Mouse (Mus musculus) intestine, embryonic 14.5 days (tissue): ENCODE measurements around the gene Lrrc63. TPM values are rescaled to one million over a fixed set of nuclear protein-coding genes. Genes with fewer than 3 reads are reported as not detected.

ENCODE experiments used
- ATAC-seq: fragments of 200-750 bp; cut with Nextera tagmentation; replicated peaks from 2 replicates; pipeline ENCODE4 v1.8.0; 2017; ENCODE audit warnings: low read depth, moderate number of reproducible peaks, moderate TSS enrichment, moderate library complexity; ENCODE audit not compliant: low FRiP score, low TSS enrichment
- DNase-seq: peaks from one replicate; pipeline ENCODE4 v3.0.0-alpha.2; 2018; ENCODE audit warnings: low spot score
- H3K27ac ChIP-seq: fragments of 300-500 bp; sonication (generic); 2 replicates; pipeline ENCODE4 v1.5.1; 2014; ENCODE audit warnings: low read depth, mild to moderate bottlenecking, control low read depth
- H3K27me3 ChIP-seq: fragments of 300-500 bp; sonication (generic); replicated peaks from 2 replicates; pipeline ENCODE4 v1.6.1; 2014; ENCODE audit warnings: low read length, control low read depth; ENCODE audit not compliant: control insufficient read depth, insufficient read depth
- H3K36me3 ChIP-seq: fragments of 300-500 bp; sonication (generic); 2 replicates; pipeline ENCODE4 v1.6.1; 2014; ENCODE audit warnings: low read length, control low read depth; ENCODE audit not compliant: control insufficient read depth, insufficient read depth
- H3K4me1 ChIP-seq: fragments of 300-500 bp; sonication (generic); replicated peaks from 2 replicates; pipeline ENCODE4 v1.6.1; 2014; ENCODE audit warnings: low read length, control low read depth, mixed read lengths; ENCODE audit not compliant: control insufficient read depth, insufficient read depth
- H3K4me2 ChIP-seq: fragments of 300-500 bp; sonication (generic); 2 replicates; pipeline ENCODE4 v1.6.1; 2014; ENCODE audit warnings: low read length
- H3K4me3 ChIP-seq: fragments of 300-500 bp; sonication (generic); 2 replicates; pipeline ENCODE4 v1.5.1; 2014; ENCODE audit warnings: low read depth, low read length, control low read depth, mixed read lengths
- H3K9ac ChIP-seq: fragments of 300-500 bp; sonication (generic); 2 replicates; pipeline ENCODE4 v1.6.1; 2014; ENCODE audit warnings: mild to moderate bottlenecking, low read length
- H3K9me3 ChIP-seq: fragments of 300-500 bp; sonication (generic); 2 replicates; pipeline ENCODE4 v1.6.1; 2016; ENCODE audit warnings: low read length, control low read depth; ENCODE audit not compliant: control insufficient read depth
- WGBS: fragments of 180-500 bp; shearing (Covaris S2); extraction: QIAGEN DNeasy Blood & Tissue Kit; methylation state at CpG from one replicate; pipeline ENCODE4 v1.1.7; 2014; 5-methylcytosine and 5-hydroxymethylcytosine counted together
- polyA plus RNA-seq: library from polyadenylated mRNA; unstranded; fragments of >200 nt; fragmentation: Nextera tagmentation; extraction: Ambion mirVana; gene quantifications from 2 replicates; pipeline ENCODE4 v1.2.1, GENCODE M21; 2014

The Lrrc63 gene
- polyA plus RNA-seq, 1 experiment from 2014 or later: not detected

DNA sequence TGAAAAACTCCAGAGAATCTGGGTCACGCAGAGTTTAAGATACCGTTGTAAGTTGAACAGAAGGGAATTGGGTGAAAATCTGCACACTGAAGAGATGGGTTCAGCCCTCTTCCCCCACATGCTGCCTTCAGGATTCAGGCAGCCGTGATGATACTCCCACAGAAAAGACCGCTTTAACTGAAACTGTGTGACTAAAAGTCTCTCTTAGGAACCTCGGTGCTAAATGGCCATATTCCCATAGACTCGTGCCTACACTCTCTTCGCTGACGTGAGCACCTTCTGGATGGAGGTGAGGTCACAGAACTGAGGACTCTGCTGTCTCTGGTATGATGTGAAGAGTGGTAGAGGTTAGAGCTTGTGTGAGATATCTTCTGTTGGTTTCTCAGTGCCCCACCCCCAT lies 66.7 kb downstream of the Lrrc63 start:
- no peaks in the 10 kb centered on the region for H3K4me1 ChIP-seq
- no peaks in the 10 kb centered on the region for H3K27me3 ChIP-seq
- no peak overlapping the region for H3K9ac ChIP-seq
- ATAC-seq (no peak), DNase-seq (no peak)
- H3K4me2 ChIP-seq: no peak overlapping the region
- no peak overlapping the region for H3K4me3 ChIP-seq
- no peak overlapping the region for H3K27ac ChIP-seq
- no peaks in the 10 kb centered on the region for H3K36me3 ChIP-seq
- 90% methylated on average over 8 of the region's 8 CpGs for WGBS
- H3K9me3 ChIP-seq: no peaks in the 10 kb centered on the region

DNA sequence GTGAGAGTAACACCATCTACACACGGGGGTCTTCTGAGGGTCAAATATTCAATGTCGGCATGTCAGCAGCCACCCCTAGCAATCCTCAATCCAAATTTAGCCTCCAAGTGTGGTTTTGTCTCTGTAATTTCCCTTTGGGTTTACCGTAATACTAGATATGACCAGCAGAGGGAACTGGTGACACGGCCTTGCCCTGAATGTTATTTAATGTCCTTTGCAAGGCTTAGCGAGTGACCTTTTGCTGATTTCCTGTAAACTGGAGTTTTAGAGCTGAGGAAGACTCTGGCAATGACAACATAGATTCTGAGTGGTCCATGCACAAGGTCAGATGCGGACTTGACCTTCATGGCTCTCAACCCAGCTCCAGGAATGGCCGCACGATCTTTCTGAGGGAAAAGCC lies 70.1 kb downstream of the Lrrc63 start:
- 40% methylated on average over 8 of the region's 8 CpGs for WGBS
- DNase-seq: peak; percentile 57
- Histone ChIP-seq H3K27ac (no peak overlapping the region), H3K9ac (no peak overlapping the region), H3K4me2 (no peak overlapping the region), H3K9me3 (no peaks in the 10 kb centered on the region), H3K27me3 (no peaks in the 10 kb centered on the region), H3K4me1 (no peaks in the 10 kb centered on the region), H3K4me3 (no peak overlapping the region), H3K36me3 (no peaks in the 10 kb centered on the region)
- ATAC-seq: no peak

- no peak overlapping the region for H3K9ac ChIP-seq
- DNase-seq (no peak), ATAC-seq (no peak)
- no peak overlapping the region for H3K4me3 ChIP-seq
- no peaks in the 10 kb centered on the region for H3K9me3 ChIP-seq
- no peak overlapping the region for H3K27ac ChIP-seq
- no peak overlapping the region for H3K4me2 ChIP-seq
- peaks cover 5% of the 10 kb centered on the region; the same call in 1 of the 2 replicates for H3K4me1 ChIP-seq
- no peaks in the 10 kb centered on the region for H3K27me3 ChIP-seq
- no peaks in the 10 kb centered on the region for H3K36me3 ChIP-seq
- 72% methylated on average over 9 of the region's 9 CpGs for WGBS
These were observed 73.7 kb downstream of the Lrrc63 start for GRCm38 (mm10) chr14:75056861-75057431.

DNA sequence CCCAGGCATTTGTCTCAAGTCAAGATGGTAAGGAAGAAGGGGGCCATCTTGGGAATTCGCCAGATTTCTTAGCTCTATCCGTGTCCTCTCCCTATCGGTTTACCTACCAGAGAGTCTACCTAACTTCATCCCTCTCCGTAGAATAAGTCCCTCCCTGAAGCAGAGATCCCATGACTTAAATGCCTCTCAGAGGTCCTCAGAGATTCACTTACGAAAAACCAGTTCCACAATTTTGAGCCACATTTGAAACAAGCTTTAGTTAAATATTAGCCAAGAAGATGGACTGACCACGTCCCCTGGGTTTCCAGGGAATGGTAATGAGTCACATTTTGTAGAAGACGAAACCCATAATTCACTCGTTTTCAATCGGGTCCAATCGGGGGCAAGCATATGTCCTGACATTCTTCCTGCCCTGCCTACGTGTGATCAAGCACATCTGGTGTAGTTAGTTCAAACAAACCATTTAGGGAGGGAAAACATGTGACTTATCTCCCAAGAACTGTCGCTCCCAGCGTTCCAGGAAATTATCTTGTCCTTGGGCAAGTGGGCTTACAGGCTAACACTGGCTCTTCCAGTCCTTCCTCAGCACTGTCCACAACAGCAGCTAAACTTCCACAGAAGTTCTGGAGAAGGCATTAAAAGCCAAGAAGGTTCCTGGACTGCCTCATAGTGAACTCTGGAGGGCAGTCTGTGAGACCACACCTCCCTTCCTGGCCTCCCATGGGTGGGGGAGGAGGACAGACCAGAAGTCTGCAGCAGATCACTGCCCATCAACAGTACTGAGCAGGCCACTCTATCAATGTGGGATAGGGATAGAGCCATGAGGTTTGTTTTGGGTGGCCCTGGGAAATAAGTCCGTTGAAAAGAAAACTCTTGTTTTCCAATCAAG lies 76.0 kb downstream of the Lrrc63 start:
- DNase-seq (peak; percentile 64), ATAC-seq (peak; percentile 88)
- Histone ChIP-seq H3K4me2 (peak overlapping the region; percentile 8; the same call in 1 of the 2 replicates), H3K27ac (peak overlapping the region; percentile 83), H3K9ac (no peak overlapping the region), H3K4me3 (no peak overlapping the region), H3K36me3 (no peaks in the 10 kb centered on the region), H3K4me1 (peaks cover 5% of the 10 kb centered on the region; the same call in 1 of the 2 replicates), H3K9me3 (no peaks in the 10 kb centered on the region), H3K27me3 (no peaks in the 10 kb centered on the region)
- WGBS: 45% methylated on average over 14 of the region's 14 CpGs

DNA sequence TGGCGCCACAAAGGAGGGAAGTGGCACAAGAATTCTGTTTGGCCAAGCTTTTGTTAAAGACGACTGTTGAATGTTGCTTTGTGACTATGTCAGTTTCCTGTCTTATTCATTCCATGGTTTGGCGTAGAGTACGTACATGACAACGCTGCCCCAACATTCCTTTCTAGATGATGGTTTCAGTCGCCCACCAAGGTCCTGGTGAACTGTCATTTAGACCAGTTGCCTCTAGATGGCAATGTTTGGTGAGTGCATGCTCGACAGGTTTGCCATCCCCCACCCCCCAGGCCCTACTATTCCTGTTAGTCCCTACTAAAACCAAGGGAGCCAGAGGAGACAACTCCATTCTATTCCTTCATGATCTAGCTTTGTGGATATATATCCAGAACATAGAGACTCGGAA lies 78.2 kb downstream of the Lrrc63 start:
- Histone ChIP-seq H3K9ac (no peak overlapping the region), H3K36me3 (no peaks in the 10 kb centered on the region), H3K4me1 (peaks cover 5% of the 10 kb centered on the region; the same call in 1 of the 2 replicates), H3K27me3 (no peaks in the 10 kb centered on the region), H3K4me2 (no peak overlapping the region), H3K9me3 (no peaks in the 10 kb centered on the region), H3K27ac (no peak overlapping the region), H3K4me3 (no peak overlapping the region)
- DNase-seq: no peak
- ATAC-seq: no peak
- WGBS: 67% methylated on average over 8 of the region's 8 CpGs

DNA sequence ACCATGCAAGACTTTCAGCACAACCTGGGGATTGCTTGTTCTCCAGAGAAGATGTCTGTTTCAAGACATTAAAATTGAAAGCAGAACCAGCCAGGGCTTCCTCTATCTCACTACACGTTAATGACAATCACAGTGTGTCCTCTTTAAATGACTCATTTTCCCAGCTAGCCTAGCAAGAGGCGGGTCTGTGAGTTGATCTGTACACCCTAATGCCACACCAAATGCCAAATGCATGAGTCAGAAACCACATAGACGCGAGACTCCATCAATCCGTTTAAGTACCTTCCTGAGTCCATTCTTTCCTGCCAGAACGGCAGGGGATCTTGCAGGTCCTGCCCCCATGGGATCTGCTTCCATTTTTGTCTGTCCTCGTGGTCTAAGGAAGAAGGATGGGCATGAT lies 85.5 kb downstream of the Lrrc63 start:
- Histone ChIP-seq H3K9me3 (no peaks in the 10 kb centered on the region), H3K4me1 (no peaks in the 10 kb centered on the region), H3K4me3 (no peak overlapping the region), H3K9ac (no peak overlapping the region), H3K27me3 (no peaks in the 10 kb centered on the region), H3K36me3 (no peaks in the 10 kb centered on the region), H3K27ac (no peak overlapping the region), H3K4me2 (no peak overlapping the region)
- ATAC-seq: no peak
- DNase-seq: no peak
- 65% methylated on average over 7 of the region's 7 CpGs for WGBS

- Histone ChIP-seq H3K36me3 (no peaks in the 10 kb centered on the region), H3K4me3 (no peak overlapping the region), H3K9me3 (no peaks in the 10 kb centered on the region), H3K4me2 (no peak overlapping the region), H3K27me3 (no peaks in the 10 kb centered on the region), H3K27ac (no peak overlapping the region), H3K4me1 (no peaks in the 10 kb centered on the region), H3K9ac (no peak overlapping the region)
- ATAC-seq (no peak), DNase-seq (no peak)
- 63% methylated on average over 11 of the region's 11 CpGs for WGBS
These were observed 95.2 kb downstream of the Lrrc63 start for GRCm38 (mm10) chr14:75035431-75035830.
